Mouse (Mus musculus) spleen, adult 12 weeks (tissue): ENCODE results near the gene Gm39115.

ENCODE experiments used
- DNase-seq: peaks from one replicate; pipeline ENCODE4 v3.0.0; 2022; ENCODE audit warnings: low spot score

Gm39115 gene

GRCm38 (mm10) chr7:142095183-142095931 is 40.5 kb downstream of the Gm39115 start, which contains the start of gene Dusp8:
Gene Dusp8, minus strand, starts transcription at chr7:142095843.
- DNase-seq, result peak; percentile 87

GRCm38 (mm10) chr7:142094301-142095143 is 41.3 kb downstream of the Gm39115 start:
- peak; percentile 56 for DNase-seq

DNA sequence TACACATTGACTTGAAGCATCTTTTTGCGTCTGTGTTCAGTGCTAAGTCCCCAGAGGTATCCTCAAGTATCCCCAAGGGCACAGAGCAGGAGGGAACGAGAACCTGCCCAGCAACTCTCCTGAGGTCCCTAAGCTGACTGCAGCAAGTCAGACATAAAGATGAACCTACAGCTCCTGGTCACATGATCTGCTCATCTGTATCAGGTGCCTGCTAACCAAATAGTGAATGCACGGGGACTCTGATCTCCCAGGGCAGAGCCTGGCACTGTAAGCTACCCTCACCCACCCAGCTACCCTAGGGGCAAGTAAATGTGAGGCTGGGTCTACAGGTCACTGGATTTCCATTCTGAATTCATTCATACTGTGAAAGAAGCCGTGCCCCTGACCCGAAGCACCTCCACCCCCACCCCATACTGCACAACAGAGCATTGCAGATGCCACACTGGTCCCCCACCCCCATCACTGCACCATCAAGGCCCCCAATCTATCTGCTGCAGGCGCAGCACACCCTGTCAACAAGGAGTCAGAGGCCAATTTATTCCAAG is 42.1 kb downstream of the Gm39115 start:
- DNase-seq, result no peak

GRCm38 (mm10) chr7:142092991-142093390 is 42.8 kb downstream of the Gm39115 start:
- no peak for DNase-seq

DNA sequence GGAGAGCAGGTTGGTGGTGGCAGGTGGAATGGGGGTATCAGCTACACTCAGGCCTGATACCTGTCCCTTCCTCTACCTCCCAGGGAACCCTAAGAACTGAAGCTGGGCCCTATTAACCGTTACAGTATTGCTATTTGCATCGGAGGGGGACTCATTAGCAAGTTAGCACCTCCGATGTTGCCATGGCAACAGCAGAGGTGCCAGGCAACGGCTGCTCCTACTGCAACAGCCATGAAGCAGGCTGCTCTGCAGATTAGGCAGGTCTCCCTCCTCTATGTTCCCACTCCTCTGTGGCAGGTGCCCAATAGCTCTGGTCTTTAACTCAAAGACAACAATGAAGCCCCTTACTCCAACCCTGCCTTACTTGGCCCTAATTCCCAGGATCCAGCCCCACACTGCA is 44.0 kb downstream of the Gm39115 start:
- DNase-seq, result no peak

GRCm38 (mm10) chr7:142089648-142090447 is 46.0 kb downstream of the Gm39115 start:
- DNase-seq, result no peak

GRCm38 (mm10) chr7:142088886-142089285 is 46.9 kb downstream of the Gm39115 start:
- DNase-seq, result peak; percentile 47

- DNase-seq, result peak; percentile 48
These were observed 48.7 kb downstream of the Gm39115 start for GRCm38 (mm10) chr7:142087069-142087652.

DNA sequence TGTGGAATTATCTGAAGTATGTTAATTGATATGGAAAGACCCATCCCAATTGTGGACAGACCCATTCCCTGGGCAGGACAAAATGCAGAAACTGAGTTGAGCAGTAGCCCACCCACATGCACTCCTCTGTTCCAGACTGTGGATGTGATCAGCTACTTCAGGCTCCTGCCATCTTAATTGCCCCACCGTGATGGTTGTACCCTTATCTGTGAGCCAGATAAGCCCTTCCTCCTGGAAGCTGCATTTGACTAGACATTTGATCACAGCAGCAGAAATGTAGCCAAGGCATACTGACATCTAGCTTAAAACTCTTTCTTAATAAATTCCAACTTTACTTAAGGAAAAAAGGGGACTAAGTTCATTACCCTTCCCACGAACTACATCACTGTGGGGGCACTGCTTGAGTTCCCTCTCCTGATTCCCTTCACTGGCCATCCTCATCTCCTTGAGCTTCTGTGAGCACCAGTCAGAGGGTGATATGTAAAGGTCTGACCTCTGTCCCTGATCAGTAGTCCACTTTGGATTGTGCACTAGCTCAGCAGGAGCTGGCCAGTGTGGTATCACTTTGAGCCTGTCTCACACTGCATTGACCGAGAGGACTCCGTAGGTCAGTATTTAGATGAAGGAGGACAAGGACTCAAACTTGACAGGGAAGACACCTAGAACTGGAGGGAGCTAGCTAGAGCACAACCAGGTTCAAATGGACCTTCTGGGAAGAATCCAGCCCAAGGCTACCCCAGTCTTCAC is 49.5 kb downstream of the Gm39115 start:
- no peak for DNase-seq
